Mouse (Mus musculus) hindbrain, embryonic 14.5 days (tissue): ENCODE measurements around the gene Zg16. TPM values are rescaled to one million over a fixed set of nuclear protein-coding genes. Genes with fewer than 3 reads are reported as not detected.

ENCODE experiments used
- ATAC-seq: fragments of 200-750 bp; cut with Nextera tagmentation; 2 replicates; pipeline ENCODE4 v1.8.0; 2017; ENCODE audit warnings: moderate number of reproducible peaks, mild to moderate bottlenecking, moderate TSS enrichment, moderate library complexity; ENCODE audit not compliant: low FRiP score
- DNase-seq: peaks from one replicate; pipeline ENCODE4 v3.0.0-alpha.2; 2015; ENCODE audit warnings: low spot score
- H3K27ac ChIP-seq: fragments of 300-500 bp; sonication (generic); 2 replicates; pipeline ENCODE4 v1.5.1; 2014; ENCODE audit warnings: mild to moderate bottlenecking, moderate library complexity
- H3K27me3 ChIP-seq: fragments of 300-500 bp; sonication (generic); 2 replicates; pipeline ENCODE4 v1.6.1; 2014; ENCODE audit warnings: mild to moderate bottlenecking, low read length, mixed read lengths; ENCODE audit not compliant: control insufficient read depth, insufficient read depth
- H3K36me3 ChIP-seq: fragments of 300-500 bp; sonication (generic); replicated peaks from 2 replicates; pipeline ENCODE4 v1.6.1; 2014; ENCODE audit not compliant: control insufficient read depth, insufficient read depth
- H3K4me1 ChIP-seq: fragments of 300-500 bp; sonication (generic); replicated peaks from 2 replicates; pipeline ENCODE4 v1.6.1; 2014; ENCODE audit warnings: antibody characterized with exemption, low read length, mixed read lengths; ENCODE audit not compliant: control insufficient read depth, insufficient read depth
- H3K4me2 ChIP-seq: fragments of 300-500 bp; sonication (generic); replicated peaks from 2 replicates; pipeline ENCODE4 v1.6.1; 2014; ENCODE audit warnings: mild to moderate bottlenecking, moderate library complexity
- H3K4me3 ChIP-seq: fragments of 300-500 bp; sonication (generic); replicated peaks from 2 replicates; pipeline ENCODE4 v1.5.1; 2014; ENCODE audit warnings: mild to moderate bottlenecking, low read length
- H3K9ac ChIP-seq: fragments of 300-500 bp; sonication (generic); 2 replicates; pipeline ENCODE4 v1.6.1; 2014
- H3K9me3 ChIP-seq: fragments of 300-500 bp; sonication (generic); 2 replicates; pipeline ENCODE4 v1.6.1; 2016; ENCODE audit warnings: low read length; ENCODE audit not compliant: control insufficient read depth
- WGBS: fragments of 180-500 bp; shearing (Covaris S2); extraction: QIAGEN DNeasy Blood & Tissue Kit; methylation state at CpG from one replicate; pipeline ENCODE4 v1.1.7; 2014; 5-methylcytosine and 5-hydroxymethylcytosine counted together
- polyA plus RNA-seq: library from polyadenylated mRNA; unstranded; fragments of >200 nt; fragmentation: Nextera tagmentation; extraction: Ambion mirVana; gene quantifications from 2 replicates; pipeline ENCODE4 v1.2.1, GENCODE M21; 2014

Zg16 gene
- polyA plus RNA-seq, 1 experiment from 2014 or later = not detected

GRCm38 (mm10) chr7:127014993-127015392, 72.1 kb downstream of the Zg16 start:
- ATAC-seq (no peak), DNase-seq (no peak)
- Histone ChIP-seq H3K36me3 (peaks cover 38% of the 10 kb centered on the region), H3K27me3 (no peaks in the 10 kb centered on the region), H3K4me1 (peaks cover 31% of the 10 kb centered on the region), H3K27ac (no peak overlapping the region), H3K4me3 (no peak overlapping the region), H3K9me3 (no peaks in the 10 kb centered on the region), H3K4me2 (peak overlapping the region; percentile 76; the same call in 1 of the 2 replicates), H3K9ac (no peak overlapping the region)
- 96% methylated on average over 12 of the region's 12 CpGs for WGBS

GRCm38 (mm10) chr7:127014320-127014719, 72.8 kb downstream of the Zg16 start, which contains the start of gene Mvp:
Gene Mvp, minus strand, starts transcription at chr7:127014621.
- H3K4me1 ChIP-seq = peaks cover 27% of the 10 kb centered on the region
- WGBS = 70% methylated on average over 11 of the region's 11 CpGs
- ATAC-seq = no peak
- no peak for DNase-seq
- H3K27ac ChIP-seq = no peak within 1 kb of the TSS
- H3K9ac ChIP-seq = peak within 1 kb of the TSS; percentile 12
- H3K36me3 ChIP-seq = peaks cover 38% of the 10 kb centered on the region
- peak within 1 kb of the TSS; percentile 14; the same call in 1 of the 2 replicates for H3K4me3 ChIP-seq
- H3K9me3 ChIP-seq = no peaks in the 10 kb centered on the region
- H3K4me2 ChIP-seq = peak within 1 kb of the TSS; percentile 76
- H3K27me3 ChIP-seq = no peaks in the 10 kb centered on the region

GRCm38 (mm10) chr7:127013385-127013784, 73.7 kb downstream of the Zg16 start:
- ATAC-seq = no peak
- no peak for DNase-seq
- Histone ChIP-seq H3K4me2 (no peak overlapping the region), H3K9me3 (no peaks in the 10 kb centered on the region), H3K36me3 (peaks cover 38% of the 10 kb centered on the region), H3K27me3 (no peaks in the 10 kb centered on the region), H3K9ac (no peak overlapping the region), H3K4me1 (peaks cover 27% of the 10 kb centered on the region), H3K27ac (no peak overlapping the region), H3K4me3 (no peak overlapping the region)
- WGBS = 88% methylated on average over 6 of the region's 6 CpGs

GRCm38 (mm10) chr7:127012845-127013244, 74.3 kb downstream of the Zg16 start:
- Histone ChIP-seq H3K9me3 (no peaks in the 10 kb centered on the region), H3K27ac (no peak overlapping the region), H3K4me1 (peaks cover 26% of the 10 kb centered on the region), H3K4me3 (no peak overlapping the region), H3K36me3 (peaks cover 38% of the 10 kb centered on the region), H3K4me2 (no peak overlapping the region), H3K9ac (no peak overlapping the region), H3K27me3 (no peaks in the 10 kb centered on the region)
- DNase-seq = no peak
- 96% methylated on average over 10 of the region's 10 CpGs for WGBS
- ATAC-seq = no peak

- no peaks in the 10 kb centered on the region for H3K27me3 ChIP-seq
- H3K4me2 ChIP-seq = no peak overlapping the region
- H3K9ac ChIP-seq = no peak overlapping the region
- WGBS = 86% methylated on average over 6 of the region's 6 CpGs
- no peaks in the 10 kb centered on the region for H3K9me3 ChIP-seq
- H3K4me3 ChIP-seq = no peak overlapping the region
- ATAC-seq (no peak), DNase-seq (no peak)
- H3K4me1 ChIP-seq = peaks cover 22% of the 10 kb centered on the region
- no peak overlapping the region for H3K27ac ChIP-seq
- H3K36me3 ChIP-seq = peaks cover 38% of the 10 kb centered on the region
Observed at GRCm38 (mm10) chr7:127012374-127012773, 74.8 kb downstream of the Zg16 start.

- peaks cover 38% of the 10 kb centered on the region for H3K36me3 ChIP-seq
- H3K9me3 ChIP-seq = no peaks in the 10 kb centered on the region
- peaks cover 22% of the 10 kb centered on the region for H3K4me1 ChIP-seq
- no peak overlapping the region for H3K4me2 ChIP-seq
- H3K27ac ChIP-seq = no peak overlapping the region
- no peak overlapping the region for H3K4me3 ChIP-seq
- DNase-seq (no peak), ATAC-seq (no peak)
- H3K27me3 ChIP-seq = no peaks in the 10 kb centered on the region
- no peak overlapping the region for H3K9ac ChIP-seq
- 82% methylated on average over 2 of the region's 2 CpGs for WGBS
Observed at GRCm38 (mm10) chr7:127011717-127012116, 75.4 kb downstream of the Zg16 start.

- ATAC-seq (no peak), DNase-seq (no peak)
- 93% methylated on average over 2 of the region's 2 CpGs for WGBS
- H3K9ac ChIP-seq = no peak overlapping the region
- no peak overlapping the region for H3K4me3 ChIP-seq
- no peak overlapping the region for H3K27ac ChIP-seq
- H3K4me1 ChIP-seq = peaks cover 21% of the 10 kb centered on the region
- no peak overlapping the region for H3K4me2 ChIP-seq
- H3K36me3 ChIP-seq = peaks cover 38% of the 10 kb centered on the region
- H3K27me3 ChIP-seq = no peaks in the 10 kb centered on the region
- no peaks in the 10 kb centered on the region for H3K9me3 ChIP-seq
Observed at GRCm38 (mm10) chr7:127011051-127011450, 76.1 kb downstream of the Zg16 start.

GRCm38 (mm10) chr7:127009307-127010085, 77.6 kb downstream of the Zg16 start:
- H3K9ac ChIP-seq = no peak overlapping the region
- peaks cover 24% of the 10 kb centered on the region for H3K36me3 ChIP-seq
- DNase-seq (no peak), ATAC-seq (no peak)
- H3K4me1 ChIP-seq = peaks cover 8% of the 10 kb centered on the region; the same call in 1 of the 2 replicates
- no peaks in the 10 kb centered on the region for H3K27me3 ChIP-seq
- 82% methylated on average over 17 of the region's 17 CpGs for WGBS
- H3K4me2 ChIP-seq = no peak overlapping the region
- H3K4me3 ChIP-seq = no peak overlapping the region
- no peak overlapping the region for H3K27ac ChIP-seq
- no peaks in the 10 kb centered on the region for H3K9me3 ChIP-seq

- no peak overlapping the region for H3K4me2 ChIP-seq
- no peaks in the 10 kb centered on the region for H3K27me3 ChIP-seq
- H3K27ac ChIP-seq = peak overlapping the region; percentile 23
- H3K9me3 ChIP-seq = no peaks in the 10 kb centered on the region
- H3K36me3 ChIP-seq = peaks cover 14% of the 10 kb centered on the region
- DNase-seq = no peak
- ATAC-seq = peak; percentile 45; the same call in 1 of the 2 replicates
- H3K9ac ChIP-seq = no peak overlapping the region
- WGBS = 67% methylated on average over 9 of the region's 9 CpGs
- H3K4me1 ChIP-seq = peaks cover 3% of the 10 kb centered on the region; the same call in 1 of the 2 replicates
- no peak overlapping the region for H3K4me3 ChIP-seq
Observed at GRCm38 (mm10) chr7:127008239-127009019, 78.7 kb downstream of the Zg16 start.
